Mouse (Mus musculus) ovary, postnatal 10 days (tissue): Measurements from ENCODE around the gene Cdc5l.

Experiments
- DNase-seq: peaks from one replicate; pipeline ENCODE4 v3.0.0; 2022; ENCODE audit warnings: low spot score

Gene Cdc5l

DNA sequence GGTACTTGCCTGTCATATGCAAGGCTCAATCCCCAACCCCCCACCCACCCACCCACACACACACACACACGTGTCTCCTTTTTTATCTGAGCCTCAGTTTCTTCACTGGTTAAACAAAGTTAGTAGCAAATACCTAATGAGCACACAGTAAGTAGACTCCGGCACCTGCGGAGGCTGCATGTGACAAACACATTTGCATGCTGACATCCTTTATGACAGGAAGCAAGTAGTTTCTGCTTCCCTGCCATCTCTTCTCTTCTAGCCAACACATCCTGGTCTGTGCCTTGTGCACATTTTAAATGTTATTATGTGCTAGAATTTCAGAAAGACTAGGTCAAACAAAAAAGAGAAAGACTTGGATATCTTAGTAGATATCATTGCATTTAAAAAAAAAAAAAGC, 72.6 kb downstream of the Cdc5l start:
- no peak for DNase-seq

DNA sequence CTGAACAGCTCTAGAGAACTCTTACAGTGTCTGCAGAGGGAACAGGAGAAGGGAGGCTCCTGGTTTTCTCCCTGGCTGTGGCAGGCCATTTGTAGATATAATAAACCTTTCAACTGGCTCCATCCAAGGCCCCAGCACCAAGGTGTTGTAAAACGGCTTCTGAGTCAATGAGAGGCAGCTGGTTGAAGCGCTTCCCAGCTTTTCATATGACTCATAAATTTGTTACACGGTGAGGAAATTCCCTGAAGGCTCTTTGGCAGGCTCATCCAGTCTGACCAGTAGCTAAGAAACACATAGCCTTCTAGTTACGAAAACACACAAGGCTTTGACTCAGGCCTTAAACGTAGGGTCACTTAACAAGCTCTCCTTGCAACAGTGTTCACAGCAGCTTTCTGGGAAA, 74.1 kb downstream of the Cdc5l start:
- DNase-seq: no peak

DNA sequence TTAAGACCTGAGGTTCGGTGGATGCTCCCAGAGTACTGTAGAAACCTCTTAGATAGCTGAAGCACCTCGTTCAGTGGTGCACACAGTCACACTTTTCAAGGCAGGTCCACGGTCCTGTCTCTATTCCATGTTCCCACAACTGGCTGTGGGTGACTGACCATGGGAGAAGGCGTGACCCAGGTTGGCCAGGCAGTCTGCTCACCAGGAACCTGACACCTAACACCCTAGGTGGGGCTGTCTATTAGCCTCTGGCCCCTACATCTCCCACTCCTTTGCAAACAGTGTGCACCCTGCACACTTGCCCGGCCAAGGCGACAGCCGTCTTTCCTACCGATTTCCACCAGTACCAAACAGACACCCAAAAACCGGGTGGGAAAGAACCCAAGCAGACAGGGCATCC, 77.1 kb downstream of the Cdc5l start:
- DNase-seq: no peak

DNA sequence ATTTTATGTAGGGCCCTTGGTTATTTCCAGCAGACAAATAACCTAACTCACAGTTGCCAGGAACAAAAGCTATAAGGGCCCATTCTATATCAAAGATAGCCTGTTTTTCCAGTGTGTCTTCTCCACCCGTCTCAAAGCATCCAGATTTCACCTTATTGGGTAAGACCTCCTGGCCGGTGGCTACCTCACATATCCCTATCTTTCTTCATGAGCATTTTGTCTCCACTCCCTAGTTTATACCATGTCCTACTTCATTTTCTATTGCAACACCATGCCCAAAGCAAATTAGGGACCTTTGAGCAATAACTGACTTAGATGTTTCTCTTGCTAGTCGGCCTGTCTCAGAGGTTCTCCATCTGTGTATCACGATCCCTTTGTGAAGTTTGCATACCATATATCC, 85.6 kb downstream of the Cdc5l start:
- no peak for DNase-seq
